Mouse (Mus musculus) C2C12 (cell line): ENCODE measurements at regions not wholly inside any gene's neighbourhood (a gene's known extent, or its start where the extent isn't known, plus 50 kb on each side); places are given as distances from the start of the nearest gene placed in this dataset.

Experiments
- H3K27me3 ChIP-seq: one replicate; pipeline ENCODE4 v1.6.1; 2011; ENCODE audit not compliant: control insufficient read depth, insufficient read depth, insufficient read length
- H3K36me3 ChIP-seq: one replicate; pipeline ENCODE4 v1.6.1; 2011; ENCODE audit not compliant: control insufficient read depth, insufficient read depth
- H3K4me3 ChIP-seq: one replicate; pipeline ENCODE4 v1.5.1; 2011; ENCODE audit warnings: mild to moderate bottlenecking, control low read depth; ENCODE audit not compliant: poor library complexity, insufficient read depth, severe bottlenecking
- H3K79me2 ChIP-seq: one replicate; pipeline ENCODE4 v1.6.1; 2011; ENCODE audit not compliant: control insufficient read depth, insufficient read depth
- H3K79me3 ChIP-seq: one replicate; pipeline ENCODE4 v1.6.1; 2011; ENCODE audit warnings: low read depth, control low read depth
- H3ac ChIP-seq: one replicate; pipeline ENCODE3; 2011; ENCODE audit warnings: low read depth; ENCODE audit not compliant: control insufficient read depth, insufficient read length
- CEBPB ChIP-seq: IDR thresholded peaks from one replicate; pipeline ENCODE4 v1.6.1; 2011; ENCODE audit warnings: low read depth, mild to moderate bottlenecking, control low read depth, moderate library complexity
- CTCF ChIP-seq: IDR thresholded peaks from one replicate; pipeline ENCODE4 v1.5.1; 2011; ENCODE audit not compliant: control insufficient read depth, insufficient read depth, insufficient read length
- FOSL1 ChIP-seq: IDR thresholded peaks from one replicate; pipeline ENCODE4 v1.8.0; 2011; ENCODE audit warnings: mild to moderate bottlenecking, low read length; ENCODE audit not compliant: poor library complexity, insufficient read depth, severe bottlenecking
- MAX ChIP-seq: IDR thresholded peaks from one replicate; pipeline ENCODE4 v1.6.1; 2011; ENCODE audit warnings: mild to moderate bottlenecking, control low read depth
- MYOD1 ChIP-seq: IDR thresholded peaks from one replicate; pipeline ENCODE4 v1.6.1; 2011; ENCODE audit warnings: low read depth; ENCODE audit not compliant: control insufficient read depth, insufficient read length
- MYOG ChIP-seq: IDR thresholded peaks from one replicate; pipeline ENCODE4 v1.6.1; 2011; ENCODE audit not compliant: control insufficient read depth, insufficient read length; ENCODE audit errors: extremely low read depth
- USF1 ChIP-seq: IDR thresholded peaks from one replicate; pipeline ENCODE4 v1.6.1; 2011; ENCODE audit warnings: low read depth, mild to moderate bottlenecking, control low read depth, moderate library complexity

GRCm38 (mm10) chr3:8751356-8751755 lies 858.5 kb downstream of the Zfp704 start:
- H3K79me3 ChIP-seq: no peaks in the 10 kb centered on the region
- H3K79me2 ChIP-seq: no peaks in the 10 kb centered on the region
- no peaks in the 10 kb centered on the region for H3K27me3 ChIP-seq
- H3K4me3 ChIP-seq: no peak overlapping the region
- H3K36me3 ChIP-seq: no peaks in the 10 kb centered on the region
- TF ChIP-seq CTCF (no peak), CEBPB (no peak), USF1 (no peak), MAX (no peak), MYOD1 (no peak), FOSL1 (no peak), MYOG (no peak)
- no peak overlapping the region for H3ac ChIP-seq

- no peaks in the 10 kb centered on the region for H3K27me3 ChIP-seq
- H3K79me3 ChIP-seq: no peaks in the 10 kb centered on the region
- no peak overlapping the region for H3K4me3 ChIP-seq
- H3ac ChIP-seq: no peak overlapping the region
- no peaks in the 10 kb centered on the region for H3K36me3 ChIP-seq
- no peaks in the 10 kb centered on the region for H3K79me2 ChIP-seq
- TF ChIP-seq USF1 (no peak), MYOG (no peak), CEBPB (no peak), MYOD1 (no peak), MAX (no peak), CTCF (no peak), FOSL1 (no peak)
These were observed 859.0 kb downstream of the Zfp704 start for GRCm38 (mm10) chr3:8750858-8751257.

- no peak for TF ChIP-seq MAX
- no peak for TF ChIP-seq FOSL1
- no peak for TF ChIP-seq MYOD1
- TF ChIP-seq CEBPB: no peak
- TF ChIP-seq CTCF: no peak
- Histone ChIP-seq H3K4me3 (no peak overlapping the region), H3K27me3 (no peaks in the 10 kb centered on the region), H3ac (no peak overlapping the region), H3K79me2 (no peaks in the 10 kb centered on the region), H3K36me3 (no peaks in the 10 kb centered on the region), H3K79me3 (no peaks in the 10 kb centered on the region)
These were observed 859.7 kb downstream of the Zfp704 start for GRCm38 (mm10) chr3:8750162-8750561.

- TF ChIP-seq MAX (no peak), CTCF (no peak)
- no peaks in the 10 kb centered on the region for H3K36me3 ChIP-seq
- no peaks in the 10 kb centered on the region for H3K79me3 ChIP-seq
- no peak overlapping the region for H3K4me3 ChIP-seq
- H3K79me2 ChIP-seq: no peaks in the 10 kb centered on the region
- H3K27me3 ChIP-seq: no peaks in the 10 kb centered on the region
- no peak overlapping the region for H3ac ChIP-seq
These were observed 862.7 kb downstream of the Zfp704 start for GRCm38 (mm10) chr3:8747201-8747600.

GRCm38 (mm10) chr3:8746677-8747076 lies 863.2 kb downstream of the Zfp704 start:
- Histone ChIP-seq H3K79me3 (no peaks in the 10 kb centered on the region), H3K4me3 (no peak overlapping the region), H3K27me3 (no peaks in the 10 kb centered on the region), H3K79me2 (no peaks in the 10 kb centered on the region), H3K36me3 (no peaks in the 10 kb centered on the region), H3ac (no peak overlapping the region)
- TF ChIP-seq USF1: no peak
- no peak for TF ChIP-seq CEBPB
- no peak for TF ChIP-seq CTCF
- TF ChIP-seq MYOD1: no peak
- TF ChIP-seq FOSL1: no peak
- no peak for TF ChIP-seq MAX
- TF ChIP-seq MYOG: no peak

GRCm38 (mm10) chr3:8746037-8746436 lies 863.8 kb downstream of the Zfp704 start:
- Histone ChIP-seq H3K36me3 (no peaks in the 10 kb centered on the region), H3K79me3 (no peaks in the 10 kb centered on the region), H3ac (no peak overlapping the region), H3K4me3 (no peak overlapping the region), H3K79me2 (no peaks in the 10 kb centered on the region), H3K27me3 (no peaks in the 10 kb centered on the region)
- TF ChIP-seq MAX (no peak), MYOD1 (no peak), CEBPB (no peak), MYOG (no peak), FOSL1 (no peak), CTCF (no peak), USF1 (no peak)
